Mouse (Mus musculus) layer of hippocampus, adult 18-20 months (tissue): Measurements from ENCODE around the gene Ryr2. TPM values are rescaled to one million over a fixed set of nuclear protein-coding genes. Genes with fewer than 3 reads are reported as not detected.
A peak's percentile ranks its signal among the peaks of the same experiment; 100 is the strongest.
"Not testable (repeated sequence)": the region's sequence is repeated elsewhere in the genome, so short reads cannot be mapped to it uniquely, and the experiment has no call there.

ENCODE experiments used
- DNase-seq, 2 experiments: peaks; one replicate each; pipeline ENCODE4 v3.0.0; 2022; ENCODE audit warnings: low spot score in 2 of 2
- long read RNA-seq: library from polyadenylated mRNA; stranded (forward); transcript quantifications from one replicate; pipeline ENCODE4 v2.0.0, GENCODE M21; 2021
- total RNA-seq, 2 experiments: library from RNA; stranded (reverse); gene quantifications; 2 replicates each; pipeline ENCODE4 v1.2.3; 2021

The Ryr2 gene
- 100 to 1,000 TPM; 199 to 219 TPM for total RNA-seq
- long read RNA-seq, partial matches to known transcripts = 3 of 8 reads
- long read RNA-seq, other reads (novel, unspliced or antisense) = 5 of 8 reads

DNA sequence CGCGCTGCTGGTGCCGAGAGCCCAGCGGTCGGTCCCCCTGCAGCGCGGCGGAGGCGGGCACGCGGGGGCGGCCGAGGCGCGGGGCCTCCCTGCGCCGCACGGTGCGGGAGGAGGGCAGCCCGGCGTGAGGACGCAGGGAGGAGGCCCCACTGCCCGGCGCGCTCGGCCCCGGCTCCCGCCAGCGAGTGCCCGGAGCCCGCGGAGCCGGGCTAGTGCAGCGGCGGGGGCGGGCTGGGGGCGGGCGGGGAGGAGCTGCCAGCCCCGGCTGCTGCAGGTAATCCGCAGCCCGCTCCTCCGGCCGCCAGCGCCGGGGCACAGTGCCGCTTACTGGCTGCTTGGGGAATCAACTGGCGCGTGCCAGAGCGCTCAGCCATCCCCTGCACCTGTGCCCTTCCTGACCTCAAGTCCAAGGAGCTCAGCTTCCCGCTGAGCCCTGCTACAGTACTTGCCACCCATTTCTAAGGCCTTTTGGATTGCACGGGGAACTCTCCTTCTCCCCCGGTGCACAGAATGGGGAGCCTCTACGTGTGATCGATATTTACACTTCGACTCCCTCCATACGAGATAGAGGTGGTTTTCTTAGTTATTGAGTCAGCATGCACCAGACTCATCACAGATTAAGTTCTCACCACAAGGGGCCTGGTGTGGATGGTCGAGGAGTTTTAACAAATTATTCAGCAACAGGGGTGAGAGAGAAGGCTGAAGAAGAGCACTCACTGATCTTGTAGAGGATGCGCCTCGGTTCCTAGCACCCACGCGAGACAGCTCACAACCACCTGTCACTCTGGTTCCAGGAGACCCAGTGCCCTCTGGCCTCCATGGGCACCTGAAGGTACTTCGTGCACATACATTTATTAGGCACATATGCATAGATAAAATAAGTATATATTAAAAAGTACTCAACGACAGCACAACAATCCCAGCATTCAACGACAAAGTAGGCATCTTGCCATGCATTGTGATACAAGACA, at the start of gene Ryr2:
TSS of gene Ryr2 (minus strand) at position 284 of the 971 bp plus-strand sequence.
- peak; percentile 66 to 80 for DNase-seq

DNA sequence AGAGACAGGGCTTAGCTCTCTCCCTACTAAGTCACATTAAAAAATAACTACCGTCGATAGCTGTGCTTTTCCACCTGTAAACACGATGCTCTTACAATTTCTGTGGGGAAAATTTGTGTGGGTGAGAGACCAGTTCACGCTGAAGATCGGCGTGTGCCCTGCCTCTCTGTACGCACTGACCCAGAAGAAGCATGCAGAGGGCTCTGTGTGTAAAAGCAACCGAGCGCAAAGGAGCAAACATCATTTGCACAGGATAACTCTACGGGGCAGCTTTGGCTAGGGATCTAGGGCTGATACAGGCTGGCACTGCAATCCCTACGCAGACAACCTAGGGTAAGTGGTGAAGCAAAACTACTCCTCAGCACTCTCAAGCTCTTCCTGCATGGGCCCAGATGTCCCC, 47.2 kb upstream of the Ryr2 start:
- DNase-seq = no peak

DNA sequence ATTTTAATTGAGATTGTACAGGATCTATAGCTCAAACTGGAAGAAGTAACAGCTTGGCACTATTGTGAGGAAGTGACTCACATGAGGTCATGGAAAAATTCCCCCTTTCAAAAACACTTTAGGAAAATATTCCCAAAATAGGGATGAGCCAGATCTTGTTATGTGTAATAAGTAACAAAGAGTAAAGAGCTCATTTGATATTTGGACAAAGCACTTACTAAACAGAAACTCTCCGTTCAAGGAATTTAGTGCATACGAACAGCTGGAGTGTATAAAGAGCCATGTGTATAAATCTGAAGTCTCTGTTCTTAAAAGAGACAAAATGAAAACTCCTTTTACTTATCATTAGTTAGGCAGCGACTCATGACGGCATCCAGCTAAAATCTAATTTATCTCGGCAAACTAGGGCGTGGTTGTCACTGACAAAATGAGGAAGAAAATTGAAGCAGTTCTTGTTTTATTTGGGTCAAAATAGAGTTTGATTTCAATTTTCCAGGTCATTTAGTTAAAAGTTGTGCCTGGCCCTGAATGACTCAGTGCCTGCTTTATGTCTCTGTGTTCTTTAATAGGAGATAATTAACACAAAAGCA, 40.3 kb upstream of the Ryr2 start:
- no peak for DNase-seq

DNA sequence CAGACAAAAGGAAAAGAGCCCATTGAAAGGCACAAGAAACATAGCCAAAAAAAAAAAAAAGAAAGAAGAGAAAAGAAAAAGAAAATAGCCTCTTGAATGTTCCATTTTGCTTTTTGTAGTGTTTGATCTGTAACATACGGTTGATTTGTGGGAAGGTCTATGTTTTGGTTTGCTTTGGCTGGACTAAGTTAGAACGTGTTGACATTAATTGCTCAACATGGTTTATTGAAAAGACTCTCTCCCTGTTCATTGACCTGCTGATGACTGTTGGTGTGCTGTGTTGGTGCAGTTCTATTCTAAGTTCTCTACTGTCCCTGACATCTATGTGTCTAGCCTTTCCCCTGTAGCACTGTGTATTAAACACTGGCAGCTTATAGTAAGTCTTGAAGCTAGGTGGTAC, 39.7 kb upstream of the Ryr2 start:
- DNase-seq = no peak

- DNase-seq = no peak
Measured at GRCm38 (mm10) chr13:12143347-12143746, 36.6 kb upstream of the Ryr2 start.

DNA sequence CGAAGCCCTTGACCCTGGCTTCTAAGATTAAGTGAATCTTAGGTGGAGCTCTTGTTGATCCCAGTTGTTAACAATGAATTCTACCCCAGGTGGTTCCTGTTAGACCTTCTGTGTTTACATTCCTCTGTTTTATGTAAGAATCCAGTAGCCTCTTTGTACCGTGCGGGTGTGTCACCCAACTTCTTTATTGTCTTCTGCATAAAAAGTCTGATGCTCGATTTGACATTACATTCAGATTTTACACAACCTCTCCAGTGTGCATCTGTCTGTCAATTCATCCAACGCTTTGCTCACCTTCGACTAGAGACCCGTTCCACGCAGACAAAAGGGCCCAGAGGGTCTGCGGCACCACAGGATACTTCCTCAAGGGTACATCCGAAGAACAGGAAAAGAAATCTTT, 29.7 kb upstream of the Ryr2 start:
- not testable (repeated sequence) for DNase-seq

- DNase-seq = no peak
Measured at GRCm38 (mm10) chr13:12133549-12133948, 26.8 kb upstream of the Ryr2 start.

GRCm38 (mm10) chr13:12132160-12132710, 25.5 kb upstream of the Ryr2 start:
- DNase-seq = no peak

GRCm38 (mm10) chr13:12129121-12129520, 22.4 kb upstream of the Ryr2 start:
- no peak for DNase-seq

GRCm38 (mm10) chr13:12126099-12126498, 19.4 kb upstream of the Ryr2 start:
- no peak for DNase-seq

DNA sequence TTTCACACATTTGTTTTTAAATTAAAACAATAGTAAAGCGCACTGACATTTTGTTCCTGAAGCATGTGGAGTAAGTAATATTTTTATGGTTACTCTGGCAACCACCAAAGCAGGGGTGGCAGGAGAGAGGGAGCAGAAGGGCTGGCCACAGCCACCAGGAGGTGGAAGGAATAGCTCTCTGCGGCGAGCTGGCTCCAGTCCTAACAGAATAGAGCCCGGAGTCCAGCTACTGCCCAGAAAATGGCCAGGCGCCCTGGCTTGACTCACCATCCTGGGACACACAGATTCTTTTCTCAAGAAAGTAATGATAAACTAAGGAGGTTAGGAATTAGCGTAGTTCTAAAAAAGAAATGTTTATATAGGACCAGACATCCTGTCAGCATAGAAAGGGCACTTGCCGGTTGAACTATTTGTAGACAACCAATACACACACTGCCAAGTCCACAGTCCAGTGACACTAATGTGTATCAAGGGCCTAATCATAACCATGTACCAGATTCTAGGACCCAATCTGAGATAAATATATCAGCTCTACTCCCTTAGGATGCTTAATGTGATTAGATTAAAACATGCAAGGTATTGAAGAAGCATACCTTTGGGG, 18.3 kb upstream of the Ryr2 start:
- peak in 1 of 2 experiments; percentile 69 for DNase-seq

DNA sequence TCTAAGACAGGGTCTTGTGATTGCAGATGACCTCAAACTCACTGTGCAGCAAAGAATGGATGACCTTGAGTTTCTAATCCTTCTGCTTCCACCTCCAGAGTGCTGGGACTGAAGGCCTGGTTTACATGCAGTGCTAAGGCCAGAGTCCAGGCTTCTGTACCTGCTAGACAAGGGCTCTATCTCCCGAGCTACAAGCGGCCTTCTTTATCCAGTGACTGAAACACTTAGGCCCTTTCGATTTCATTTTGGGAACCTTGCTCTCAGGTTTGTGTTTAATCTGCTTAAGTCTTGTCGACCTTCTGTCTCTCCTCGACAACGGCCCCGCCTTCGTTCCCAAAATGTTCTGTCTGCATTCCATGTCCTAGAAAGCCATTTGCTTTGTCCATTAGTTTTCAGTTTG, 8.8 kb upstream of the Ryr2 start:
- DNase-seq = no peak

DNA sequence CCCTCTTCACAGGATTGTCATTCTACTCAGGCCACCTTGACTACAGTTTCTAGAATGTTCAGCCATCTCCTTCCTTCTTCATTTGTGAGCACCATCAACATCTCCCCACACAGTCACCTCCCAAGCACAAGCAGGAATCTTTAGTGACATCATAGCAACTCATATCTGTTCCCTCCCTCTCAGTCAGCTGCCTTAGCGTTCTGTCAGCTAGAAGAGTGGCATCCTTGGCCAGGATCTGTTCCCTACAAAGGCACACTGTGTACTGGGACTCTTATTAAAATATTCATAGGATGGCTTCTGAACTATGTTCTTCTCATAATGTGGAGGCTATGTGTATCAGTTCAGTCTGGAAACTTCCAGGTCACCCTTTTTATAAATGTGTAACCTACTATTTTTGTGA, 8.1 kb upstream of the Ryr2 start:
- no peak for DNase-seq

DNA sequence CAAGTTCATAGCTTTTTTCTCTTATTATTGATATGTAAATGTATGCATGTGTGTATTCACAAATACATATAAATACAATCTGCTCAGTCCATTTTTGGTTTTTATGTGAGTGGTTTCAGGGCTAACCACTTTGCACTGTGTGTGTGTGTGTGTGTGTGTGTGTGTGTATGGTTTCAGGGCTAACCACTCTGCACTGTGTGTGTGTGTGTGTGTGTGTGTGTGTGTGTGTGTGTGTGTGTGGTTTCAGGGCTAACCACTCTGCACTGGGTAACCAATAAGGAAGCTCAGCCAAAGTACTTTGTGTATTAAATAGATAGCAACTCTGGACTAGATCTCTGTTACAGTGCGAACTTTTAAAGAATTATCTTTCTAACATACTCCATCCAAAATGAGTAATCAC, 2.2 kb upstream of the Ryr2 start:
- no peak for DNase-seq

DNA sequence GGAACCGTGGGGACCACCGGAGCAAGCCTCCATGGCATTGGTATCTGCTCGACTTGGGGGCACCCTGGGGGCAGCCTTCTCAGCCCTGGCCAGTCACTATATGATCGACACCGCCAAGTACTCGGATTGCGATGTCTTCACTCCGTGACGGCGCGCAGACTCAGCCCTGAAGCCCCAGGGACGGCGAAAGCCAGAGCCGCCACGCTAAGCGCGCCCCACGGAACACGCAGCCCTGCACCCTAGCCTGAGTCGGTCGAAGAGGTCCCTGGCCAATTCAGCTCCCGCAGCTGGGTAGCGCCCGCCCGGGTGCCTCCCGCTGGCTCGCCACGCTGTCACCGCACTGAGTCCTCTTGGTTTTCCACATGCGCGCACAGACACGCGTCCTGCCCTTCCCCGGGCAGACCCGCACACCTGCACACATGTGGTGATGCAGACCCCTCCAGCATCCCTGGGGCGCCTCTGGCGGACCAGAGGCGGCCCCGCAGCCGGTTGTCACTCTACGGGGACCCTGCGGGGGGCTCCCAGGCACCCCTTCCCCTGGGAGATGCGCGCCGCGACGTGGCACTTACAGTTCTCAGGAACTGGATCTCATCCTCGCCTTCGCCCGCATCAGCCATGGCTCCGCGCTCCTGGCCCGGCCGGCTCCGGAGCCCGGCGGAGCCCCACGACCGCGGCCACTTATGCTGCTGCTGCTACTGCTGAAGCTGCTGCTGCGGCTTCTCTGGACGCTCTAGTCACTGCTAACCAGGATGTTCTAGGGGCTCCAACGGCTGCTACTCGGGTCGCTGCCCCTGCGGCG, 716 bp downstream of the Ryr2 start:
- peak; percentile 33 to 60 for DNase-seq

DNA sequence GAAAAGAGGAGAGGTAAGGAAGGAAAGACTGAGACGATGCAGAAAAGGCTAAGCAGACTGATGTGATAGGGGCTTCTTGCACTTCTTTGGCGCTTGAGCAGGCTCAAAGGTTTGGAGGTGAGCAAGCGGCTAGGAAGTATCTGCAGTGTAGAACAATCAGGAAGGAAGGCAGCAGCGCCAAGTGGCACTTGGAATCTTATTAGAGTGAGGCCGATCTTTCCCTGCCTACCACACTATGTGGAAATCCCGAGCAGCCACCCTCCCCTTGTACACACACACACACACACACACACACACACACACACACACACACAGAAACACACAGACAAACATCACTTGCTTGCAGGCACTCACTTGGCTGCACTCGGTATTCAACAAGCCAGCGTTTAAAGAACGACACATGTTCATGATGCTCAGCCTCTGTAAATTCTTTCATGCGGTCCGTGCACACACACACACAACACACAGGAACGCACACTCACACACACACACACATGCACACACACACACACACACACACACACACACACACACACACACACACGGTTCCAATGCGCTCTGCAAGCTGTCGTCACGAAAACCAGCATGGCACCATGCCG, 1.4 kb downstream of the Ryr2 start:
- DNase-seq = peak in 1 of 2 experiments; percentile 60

DNA sequence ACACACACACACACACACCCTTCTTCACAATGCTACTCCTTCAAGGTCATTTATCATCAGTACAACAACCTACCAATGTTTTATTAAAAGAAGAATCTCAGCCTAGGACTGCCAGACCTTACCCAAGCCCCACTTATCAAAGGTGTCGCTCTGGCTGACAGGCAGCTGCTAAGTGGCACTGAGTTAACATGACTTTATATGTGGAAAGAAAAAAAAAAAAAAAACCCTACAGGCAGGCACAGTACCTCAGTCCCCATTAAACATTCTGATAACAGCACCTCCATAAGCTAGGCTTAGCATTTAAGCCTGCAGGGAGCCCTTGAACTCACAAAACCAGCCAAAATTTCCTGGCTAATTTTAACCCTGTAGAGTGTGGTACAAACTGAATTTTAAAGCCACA, 2.4 kb downstream of the Ryr2 start:
- no peak for DNase-seq

- no peak for DNase-seq
Measured at GRCm38 (mm10) chr13:12103017-12103416, 3.7 kb downstream of the Ryr2 start.

- DNase-seq = no peak
Measured at GRCm38 (mm10) chr13:12099446-12099845, 7.3 kb downstream of the Ryr2 start.

DNA sequence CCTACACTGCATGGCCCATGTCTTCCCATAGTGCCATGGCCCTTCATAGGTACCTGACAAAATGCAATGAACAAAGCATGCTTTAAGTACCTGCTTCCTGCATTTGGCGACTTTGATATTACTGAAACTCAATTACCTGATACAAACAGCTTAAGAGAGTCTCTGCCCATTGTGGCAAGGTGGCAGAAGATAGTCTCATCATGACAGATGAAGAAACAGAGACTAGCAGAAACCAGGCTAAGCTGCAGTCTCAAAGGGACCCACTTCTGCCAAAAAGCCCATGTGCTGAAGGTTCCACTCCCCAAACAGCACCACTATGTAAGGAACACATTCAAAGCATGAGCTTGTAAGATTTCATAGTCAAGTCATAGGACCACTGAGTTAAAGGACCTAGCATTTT, 7.8 kb downstream of the Ryr2 start:
- DNase-seq = no peak
